Mouse (Mus musculus) heart, adult 2 months (tissue): Measurements from ENCODE around the gene Cdh3.

ENCODE experiments used
- CTCF ChIP-seq: fragments of 200-600 bp; IDR thresholded peaks from 2 replicates; pipeline ENCODE4 v1.8.1; 2022; ENCODE audit warnings: antibody characterized with exemption, mild to moderate bottlenecking, moderate library complexity
- EP300 ChIP-seq: fragments of 200-500 bp; IDR thresholded peaks from 2 replicates; pipeline ENCODE4 v1.6.1; 2011; ENCODE audit warnings: low read depth, low read length, control low read depth; ENCODE audit not compliant: insufficient read depth

DNA sequence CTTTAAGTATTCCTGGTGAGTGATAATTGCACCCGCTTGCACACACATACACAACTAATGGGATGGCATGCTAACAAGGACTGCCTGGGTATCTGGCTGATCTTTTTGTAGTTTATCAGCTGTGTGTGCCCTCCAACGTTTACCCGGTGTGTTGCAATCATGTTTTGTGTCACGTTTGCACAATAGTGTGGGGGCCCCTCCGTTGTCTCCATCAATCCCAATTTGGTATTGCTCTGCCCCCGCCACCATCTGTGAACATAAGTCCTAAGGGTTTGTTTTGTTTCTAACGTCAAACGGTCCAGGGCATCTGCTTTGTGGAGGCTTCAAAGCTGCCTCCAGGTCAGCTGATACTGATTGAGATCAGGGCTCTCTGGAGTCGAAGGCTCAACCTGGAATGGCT, 49.2 kb downstream of the Cdh3 start:
- TF ChIP-seq CTCF (no peak), EP300 (no peak)
